Comparison of ENCODE assay signal across 16 mouse cellular contexts in genomic region chr7:90116100-90116499, GRCm38 (mm10).
"Had no signal": no experiment of that assay in that cellular context is flagged by ENCODE, and none has a peak within 500 bp of the region (broad histone marks: within the 10 kb centered on the region; RNA-seq: fewer than 3 reads in every experiment).

No protein-coding gene starts in this region.

- H3K4me2 ChIP-seq: neural tube, embryonic 12.5 days; neural tube, embryonic 13.5 days; neural tube, embryonic 15.5 days; stomach, embryonic 15.5 days had no signal

- H3K4me1 ChIP-seq: neural tube, embryonic 12.5 days; neural tube, embryonic 13.5 days; neural tube, embryonic 15.5 days; stomach, embryonic 15.5 days had no signal

- H3K27me3 ChIP-seq: neural tube, embryonic 12.5 days; neural tube, embryonic 13.5 days; neural tube, embryonic 15.5 days; stomach, embryonic 15.5 days had no signal

- DNase-seq: retina, postnatal 1 day; right cerebral cortex, adult 18-20 months; right cerebral cortex, postnatal 14 days; right cerebral cortex, postnatal 25 days; right cerebral cortex, postnatal 4 days; spleen, adult 18-20 months; thymus, adult 18-20 months; thymus, adult 2 months; thymus, postnatal 14 days; thymus, postnatal 25 days; thymus, postnatal 36 days had no signal

- H3K9me3 ChIP-seq: neural tube, embryonic 12.5 days; neural tube, embryonic 13.5 days; neural tube, embryonic 15.5 days; stomach, embryonic 15.5 days had no signal

- H3K36me3 ChIP-seq: neural tube, embryonic 12.5 days; neural tube, embryonic 13.5 days; neural tube, embryonic 15.5 days; stomach, embryonic 15.5 days had no signal

- H3K4me3 ChIP-seq: neural tube, embryonic 12.5 days; neural tube, embryonic 13.5 days; neural tube, embryonic 15.5 days; stomach, embryonic 15.5 days had no signal

- H3K27ac ChIP-seq: neural tube, embryonic 12.5 days; neural tube, embryonic 13.5 days; neural tube, embryonic 15.5 days; stomach, embryonic 15.5 days; stomach, postnatal 0 days had no signal

- H3K9ac ChIP-seq: neural tube, embryonic 12.5 days; neural tube, embryonic 13.5 days; neural tube, embryonic 15.5 days; stomach, embryonic 15.5 days had no signal
